Mouse (Mus musculus): ENCODE measurements around the gene Rsrp1. TPM values are rescaled to one million over a fixed set of nuclear protein-coding genes. Genes with fewer than 3 reads are reported as not detected.
"Not testable (repeated sequence)": the region's sequence is repeated elsewhere in the genome, so short reads cannot be mapped to it uniquely, and the experiment has no call there.

Gene Rsrp1
- polyA plus RNA-seq, 1 experiment from 2014 or later: 341 TPM

- no peak for TF ChIP-seq CTCF (IDR thresholded peaks at IDR 0.05; ENCODE audit: low read depth)
- H3K36me3 ChIP-seq (ENCODE audit: insufficient read depth): peaks cover 24% of the 10 kb centered on the region
- no peaks in the 10 kb centered on the region for H3K9me3 ChIP-seq (ENCODE audit: low read depth, low read length)
These were observed 31.3 kb upstream of the Rsrp1 start for GRCm38 (mm10) chr4:134892096-134892495.

GRCm38 (mm10) chr4:134897256-134897655, 26.1 kb upstream of the Rsrp1 start:
- WGBS: 78% methylated on average over 6 of the region's 6 CpGs
- peaks cover 72% of the 10 kb centered on the region for H3K36me3 ChIP-seq (ENCODE audit: insufficient read depth)
- ATAC-seq (ENCODE audit: insufficient read depth): no peak

More at GRCm38 (mm10) chr4:134892096-134892495, 31.3 kb upstream of the Rsrp1 start:
- no peak overlapping the region for H3K4me3 ChIP-seq (ENCODE audit: low read depth, low read length)
- DNase-seq (no peak), ATAC-seq (ENCODE audit: insufficient read depth) (no peak)
- no peak overlapping the region for H3K27ac ChIP-seq (ENCODE audit: low read depth)
- no peak overlapping the region for H3K9ac ChIP-seq
- no peak overlapping the region for H3K4me2 ChIP-seq
- no peaks in the 10 kb centered on the region for H3K4me1 ChIP-seq (ENCODE audit: insufficient read depth)
- WGBS: 76% methylated on average over 6 of the region's 6 CpGs
- no peaks in the 10 kb centered on the region for H3K27me3 ChIP-seq (ENCODE audit: insufficient read depth, low read length)

GRCm38 (mm10) chr4:134901126-134901525, 22.3 kb upstream of the Rsrp1 start:
- DNase-seq: no peak
- Histone ChIP-seq H3K36me3 (ENCODE audit: insufficient read depth) (peaks cover 91% of the 10 kb centered on the region), H3K4me1 (ENCODE audit: insufficient read depth) (no peaks in the 10 kb centered on the region), H3K9ac (no peak overlapping the region), H3K9me3 (ENCODE audit: low read depth, low read length) (no peaks in the 10 kb centered on the region), H3K27me3 (ENCODE audit: insufficient read depth, low read length) (no peaks in the 10 kb centered on the region), H3K27ac (ENCODE audit: low read depth) (no peak overlapping the region), H3K4me2 (no peak overlapping the region), H3K4me3 (ENCODE audit: low read depth, low read length) (no peak overlapping the region)
- no peak for TF ChIP-seq CTCF (IDR thresholded peaks at IDR 0.05; ENCODE audit: low read depth)
- WGBS: 88% methylated on average over 8 of the region's 8 CpGs
- ATAC-seq (ENCODE audit: insufficient read depth): no peak

More at GRCm38 (mm10) chr4:134897256-134897655, 26.1 kb upstream of the Rsrp1 start:
- Histone ChIP-seq H3K4me2 (no peak overlapping the region), H3K4me3 (ENCODE audit: low read depth, low read length) (no peak overlapping the region), H3K9ac (no peak overlapping the region), H3K27ac (ENCODE audit: low read depth) (no peak overlapping the region), H3K9me3 (ENCODE audit: low read depth, low read length) (no peaks in the 10 kb centered on the region), H3K27me3 (ENCODE audit: insufficient read depth, low read length) (no peaks in the 10 kb centered on the region), H3K4me1 (ENCODE audit: insufficient read depth) (no peaks in the 10 kb centered on the region)
- no peak for TF ChIP-seq CTCF (IDR thresholded peaks at IDR 0.05; ENCODE audit: low read depth)
- DNase-seq: no peak

- H3K9ac ChIP-seq: no peak overlapping the region
- H3K9me3 ChIP-seq (ENCODE audit: low read depth, low read length): no peaks in the 10 kb centered on the region
- ATAC-seq (ENCODE audit: insufficient read depth) (no peak), DNase-seq (no peak)
- H3K27ac ChIP-seq (ENCODE audit: low read depth): no peak overlapping the region
- H3K36me3 ChIP-seq (ENCODE audit: insufficient read depth): peaks cover 88% of the 10 kb centered on the region
- TF ChIP-seq CTCF (IDR thresholded peaks at IDR 0.05; ENCODE audit: low read depth): no peak
- no peaks in the 10 kb centered on the region for H3K27me3 ChIP-seq (ENCODE audit: insufficient read depth, low read length)
- H3K4me2 ChIP-seq: no peak overlapping the region
- H3K4me3 ChIP-seq (ENCODE audit: low read depth, low read length): no peak overlapping the region
- WGBS: 68% methylated on average over 7 of the region's 7 CpGs
- H3K4me1 ChIP-seq (ENCODE audit: insufficient read depth): no peaks in the 10 kb centered on the region
These were observed 20.3 kb upstream of the Rsrp1 start for GRCm38 (mm10) chr4:134903046-134903445.

- not testable (repeated sequence) for H3K4me3 ChIP-seq (ENCODE audit: low read depth, low read length); H3K27me3 ChIP-seq (ENCODE audit: insufficient read depth, low read length); DNase-seq; H3K4me2 ChIP-seq; H3K9me3 ChIP-seq (ENCODE audit: low read depth, low read length); H3K27ac ChIP-seq (ENCODE audit: low read depth); ATAC-seq (ENCODE audit: insufficient read depth); H3K9ac ChIP-seq; H3K4me1 ChIP-seq (ENCODE audit: insufficient read depth)
- 97% methylated on average over 6 of the region's 8 CpGs for WGBS
- peaks cover 41% of the 10 kb centered on the region for H3K36me3 ChIP-seq (ENCODE audit: insufficient read depth)
These were observed 12.0 kb upstream of the Rsrp1 start for GRCm38 (mm10) chr4:134911406-134911805.

GRCm38 (mm10) chr4:134913413-134913812, 10.0 kb upstream of the Rsrp1 start:
- DNase-seq (peak; percentile 86), ATAC-seq (ENCODE audit: insufficient read depth) (no peak)
- Histone ChIP-seq H3K4me2 (peak overlapping the region; percentile 75), H3K27me3 (ENCODE audit: insufficient read depth, low read length) (no peaks in the 10 kb centered on the region), H3K4me1 (ENCODE audit: insufficient read depth) (no peaks in the 10 kb centered on the region), H3K36me3 (ENCODE audit: insufficient read depth) (peaks cover 24% of the 10 kb centered on the region), H3K27ac (ENCODE audit: low read depth) (no peak overlapping the region), H3K4me3 (ENCODE audit: low read depth, low read length) (peak overlapping the region; percentile 93; the same call in 1 of the 2 replicates), H3K9me3 (ENCODE audit: low read depth, low read length) (no peaks in the 10 kb centered on the region), H3K9ac (no peak overlapping the region)
- 25% methylated on average over 3 of the region's 3 CpGs for WGBS
- TF ChIP-seq CTCF (IDR thresholded peaks at IDR 0.05; ENCODE audit: low read depth): peak; percentile 76

- peak overlapping the region; percentile 93 for H3K4me3 ChIP-seq (ENCODE audit: low read depth, low read length)
- H3K9me3 ChIP-seq (ENCODE audit: low read depth, low read length): no peaks in the 10 kb centered on the region
- peak overlapping the region; percentile 87 for H3K9ac ChIP-seq
- H3K27me3 ChIP-seq (ENCODE audit: insufficient read depth, low read length): no peaks in the 10 kb centered on the region
- peak; percentile 5 for DNase-seq
- H3K27ac ChIP-seq (ENCODE audit: low read depth): peak overlapping the region; percentile 94
- 1% methylated on average over 43 of the region's 43 CpGs for WGBS
- TF ChIP-seq CTCF (IDR thresholded peaks at IDR 0.05; ENCODE audit: low read depth): no peak
- H3K36me3 ChIP-seq (ENCODE audit: insufficient read depth): peaks cover 16% of the 10 kb centered on the region
- ATAC-seq (ENCODE audit: insufficient read depth): peak; percentile 75
- H3K4me2 ChIP-seq: peak overlapping the region; percentile 75
- no peaks in the 10 kb centered on the region for H3K4me1 ChIP-seq (ENCODE audit: insufficient read depth)
These were observed 9.1 kb upstream of the Rsrp1 start for GRCm38 (mm10) chr4:134914122-134914863.
